Mouse (Mus musculus): ENCODE data around the gene Vil1.

DNA sequence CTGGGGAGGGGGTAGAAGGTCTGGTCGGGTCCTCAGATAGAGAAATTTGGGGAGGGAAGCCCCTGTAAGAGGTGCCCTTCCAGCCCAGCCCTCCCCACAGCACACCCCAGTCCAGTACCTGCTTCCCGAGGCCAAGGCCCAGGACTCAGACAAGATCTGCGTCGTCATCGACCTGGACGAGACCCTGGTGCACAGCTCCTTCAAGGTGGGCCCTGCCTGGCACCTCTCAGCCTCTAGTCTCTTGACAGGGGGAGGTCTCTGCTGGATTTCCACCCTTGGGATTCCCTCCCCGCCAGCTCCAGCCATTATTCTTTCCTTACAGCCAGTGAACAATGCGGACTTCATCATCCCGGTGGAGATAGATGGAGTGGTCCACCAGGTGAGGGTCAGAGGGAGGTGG is 15.5 kb upstream of the Vil1 start:
- no peak for TF ChIP-seq MAFK (IDR thresholded peaks at IDR 0.05; ENCODE audit: borderline replicate concordance, low read depth, low read length)
- no peak for TF ChIP-seq CTCF (IDR thresholded peaks at IDR 0.05 in 2 of 3, conservative IDR thresholded peaks at IDR 0.05 in 1 of 3; ENCODE audit: control insufficient read depth in 1 of 3, insufficient read depth in 1 of 3, low read depth in 2 of 3, low read length in 3 of 3, poor library complexity in 1 of 3, severe bottlenecking in 1 of 3)
- TF ChIP-seq POLR2A (IDR thresholded peaks at IDR 0.05; ENCODE audit: control insufficient read depth in 1 of 2, insufficient read depth in 1 of 2, low read depth in 1 of 2, low read length in 2 of 2, poor library complexity in 1 of 2), result no peak
- no peak for TF ChIP-seq UBTF (IDR thresholded peaks at IDR 0.05; ENCODE audit: borderline replicate concordance, insufficient read depth, low read depth, low read length)

All from MEL (cell line).